Mouse (Mus musculus): ENCODE measurements around the gene Mapk9.

DNA sequence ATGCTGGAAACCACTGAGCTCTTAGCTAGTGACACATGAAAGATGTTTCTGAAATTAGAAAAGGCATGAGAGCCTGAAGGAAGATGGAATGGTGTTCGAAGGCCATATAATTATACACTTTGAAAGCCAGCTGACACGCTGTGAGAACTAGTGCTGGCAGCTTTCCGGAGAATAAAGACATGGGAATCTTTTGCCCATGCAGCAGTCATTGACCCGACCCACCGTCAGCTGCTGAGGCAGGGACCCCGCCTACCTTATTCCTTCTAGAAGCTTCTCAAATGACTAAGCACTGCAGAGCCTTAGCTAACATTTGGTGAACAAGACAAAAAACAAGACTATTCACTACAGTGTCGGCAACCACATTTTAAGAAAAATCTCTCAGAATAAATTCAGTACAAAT is 26.9 kb upstream of the Mapk9 start:
- no peak for TF ChIP-seq CTCF (IDR thresholded peaks at IDR 0.05 in 2 of 3, conservative IDR thresholded peaks at IDR 0.05 in 1 of 3; ENCODE audit: control insufficient read depth in 1 of 3, insufficient read depth in 1 of 3, low read depth in 2 of 3, low read length in 3 of 3, poor library complexity in 1 of 3, severe bottlenecking in 1 of 3)
- TF ChIP-seq CHD1 (IDR thresholded peaks at IDR 0.05; ENCODE audit: low read depth, low read length): no peak
- TF ChIP-seq HCFC1 (IDR thresholded peaks at IDR 0.05; ENCODE audit: low read depth, low read length): no peak
- no peak for TF ChIP-seq POLR2AphosphoS5 (IDR thresholded peaks at IDR 0.05; ENCODE audit: borderline replicate concordance, low read depth, low read length)
- TF ChIP-seq NELFE (IDR thresholded peaks at IDR 0.05; ENCODE audit: low read depth, low read length): no peak
- no peak for TF ChIP-seq POLR2A (IDR thresholded peaks at IDR 0.05; ENCODE audit: control insufficient read depth in 1 of 2, insufficient read depth in 1 of 2, low read depth in 1 of 2, low read length in 2 of 2, poor library complexity in 1 of 2)
- no peak for TF ChIP-seq E2F4 (IDR thresholded peaks at IDR 0.05; ENCODE audit: borderline replicate concordance, low read depth, low read length)
- TF ChIP-seq MAFK (IDR thresholded peaks at IDR 0.05; ENCODE audit: borderline replicate concordance, low read depth, low read length): no peak
- no peak for TF ChIP-seq BHLHE40 (IDR thresholded peaks at IDR 0.05; ENCODE audit: borderline replicate concordance, low read depth, low read length)
- TF ChIP-seq EP300 (IDR thresholded peaks at IDR 0.05; ENCODE audit: low read depth in 1 of 2, low read length in 2 of 2): no peak
- TF ChIP-seq MXI1 (IDR thresholded peaks at IDR 0.05; ENCODE audit: low read depth, low read length): no peak

Data from MEL (cell line).